Mouse (Mus musculus) T-helper 1 cell (primary cell): ENCODE measurements around the gene Txk.

ENCODE experiments used
- in situ Hi-C: fragments of 300-600 bp; cut with MboI, MseI; formaldehyde crosslinking; loops from one replicate; pipeline ENCODE4 v1.15.1; 2025; ENCODE audit warnings: high pct_unique_total_duplicates

Gene Txk

DNA sequence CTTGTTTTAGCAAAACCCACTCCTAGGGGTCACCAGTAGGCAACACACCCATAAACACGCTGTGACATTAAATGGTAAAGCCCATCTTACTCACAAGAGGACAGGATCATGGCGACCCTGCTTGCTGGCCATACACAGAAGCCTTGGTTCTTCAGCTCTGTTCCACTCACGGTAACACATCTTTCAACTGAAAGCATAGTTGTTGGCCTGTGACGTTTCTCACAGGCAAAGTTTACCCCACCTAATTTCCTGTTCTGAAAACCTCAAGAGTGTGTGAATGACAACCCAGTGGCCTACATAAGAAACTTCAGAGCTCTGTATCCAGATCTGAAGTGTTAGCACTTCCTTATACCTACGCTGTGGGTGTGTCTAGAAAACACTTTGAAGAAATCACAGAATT is at the start of gene Txk:
Gene Txk, minus strand, starts transcription at position 193 of the 400 bp plus-strand sequence.
- in situ Hi-C loops: no loop called here

DNA sequence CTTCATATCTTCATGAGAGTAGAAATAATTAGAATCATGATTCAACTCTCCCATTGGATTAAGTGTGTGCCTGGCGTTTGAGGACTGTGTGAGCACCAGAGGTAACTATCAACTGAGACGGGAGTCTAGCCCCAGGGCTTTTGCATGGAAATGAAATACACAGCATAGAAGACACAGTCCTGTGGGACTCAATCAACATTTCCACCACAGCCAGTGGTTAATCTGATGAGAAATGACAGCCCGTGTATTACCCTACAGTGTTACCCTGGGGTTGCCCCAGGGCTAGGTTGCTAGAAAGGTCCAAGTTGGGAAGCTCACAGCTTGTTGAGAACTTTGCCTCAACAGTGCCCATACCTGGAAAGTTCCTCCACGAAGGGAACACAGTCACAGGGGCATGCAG is 46.0 kb upstream of the Txk start:
- in situ Hi-C loops: no loop called here

DNA sequence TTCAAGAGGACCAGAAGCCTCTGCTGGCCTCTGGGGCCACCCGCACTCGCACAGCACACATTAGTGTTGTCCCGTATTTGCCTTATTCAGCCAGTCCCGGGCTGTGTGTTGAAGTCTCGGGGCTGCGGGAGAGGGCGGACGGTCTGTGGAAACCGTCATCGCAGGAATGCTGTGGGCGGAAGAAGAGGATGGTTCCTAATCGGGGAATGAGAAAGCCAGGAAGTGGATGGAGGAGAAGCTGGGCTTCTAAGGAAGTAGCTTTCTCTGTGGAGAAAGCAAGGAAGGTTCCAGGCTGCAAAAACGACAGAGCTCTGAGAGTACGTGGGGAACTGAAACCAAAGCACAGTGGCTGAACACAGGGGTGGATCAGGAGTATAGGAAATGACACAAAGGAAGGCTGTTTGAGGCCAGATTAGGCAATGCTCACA is 43.6 kb upstream of the Txk start:
- in situ Hi-C loops: no loop called here

DNA sequence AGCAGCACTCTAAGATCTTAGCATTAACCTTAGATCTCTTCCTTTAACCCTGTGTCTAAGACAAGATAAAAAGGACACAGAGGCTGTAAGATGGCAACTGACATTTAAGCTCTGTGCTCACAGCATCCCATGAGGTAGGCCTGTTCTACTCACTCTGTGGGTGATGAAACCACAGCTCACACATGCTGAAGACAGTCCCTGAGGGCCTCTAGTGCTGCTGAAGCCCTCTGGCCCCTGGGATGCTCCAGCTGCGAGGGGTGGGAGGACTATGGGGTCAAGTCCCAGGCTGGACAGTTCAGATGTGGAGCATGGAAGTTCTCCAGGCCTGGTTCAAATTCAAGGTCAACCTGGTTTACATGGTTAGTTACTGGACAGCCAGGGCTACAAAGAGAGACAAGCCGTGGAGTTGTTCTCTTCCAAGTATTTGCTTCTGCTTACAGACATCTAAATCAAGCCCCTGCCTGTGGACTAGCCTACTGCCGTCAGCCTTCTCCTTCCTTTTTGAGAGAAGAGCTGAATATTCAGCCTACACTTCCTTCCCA is 40.8 kb upstream of the Txk start:
- in situ Hi-C loops: no loop called here

DNA sequence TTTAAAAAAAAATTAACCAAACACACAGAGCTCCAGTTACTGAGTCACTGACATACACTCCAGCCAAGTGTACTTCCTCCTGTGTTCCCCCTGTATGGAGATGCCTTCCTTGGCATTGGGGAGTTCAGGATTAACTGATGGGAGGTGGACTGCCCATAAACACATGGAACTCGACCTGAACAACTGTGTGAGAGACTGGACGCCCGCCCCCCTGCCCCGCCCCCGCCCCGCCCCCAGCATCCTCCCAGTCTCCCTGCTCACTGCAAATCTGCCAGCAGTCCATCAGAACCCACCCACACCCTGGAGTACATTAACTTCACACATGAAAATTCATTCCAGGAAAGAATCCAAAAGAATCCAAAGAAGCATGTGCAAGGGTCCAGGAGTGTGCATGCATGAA is 39.2 kb upstream of the Txk start:
- in situ Hi-C loops: no loop called here

DNA sequence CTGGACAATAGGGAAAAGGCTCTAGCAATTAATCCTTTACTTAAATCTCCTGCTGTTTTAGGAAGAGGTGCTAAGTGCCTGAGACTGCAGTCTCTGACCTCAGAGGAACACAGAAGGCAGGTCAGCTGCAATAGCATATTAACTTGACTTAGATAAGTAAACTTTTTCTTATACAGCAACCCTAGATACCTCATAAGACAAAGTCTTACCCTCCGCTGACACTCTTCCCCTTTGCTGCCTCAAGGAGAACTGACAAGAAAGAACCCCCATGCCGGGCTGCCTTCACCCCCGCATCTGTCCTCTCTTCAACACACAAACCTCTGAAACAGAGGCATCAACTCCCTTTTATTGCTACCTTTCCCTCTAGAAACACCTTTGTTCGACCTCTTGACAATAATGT is 38.8 kb upstream of the Txk start:
- in situ Hi-C loops: no loop called here

DNA sequence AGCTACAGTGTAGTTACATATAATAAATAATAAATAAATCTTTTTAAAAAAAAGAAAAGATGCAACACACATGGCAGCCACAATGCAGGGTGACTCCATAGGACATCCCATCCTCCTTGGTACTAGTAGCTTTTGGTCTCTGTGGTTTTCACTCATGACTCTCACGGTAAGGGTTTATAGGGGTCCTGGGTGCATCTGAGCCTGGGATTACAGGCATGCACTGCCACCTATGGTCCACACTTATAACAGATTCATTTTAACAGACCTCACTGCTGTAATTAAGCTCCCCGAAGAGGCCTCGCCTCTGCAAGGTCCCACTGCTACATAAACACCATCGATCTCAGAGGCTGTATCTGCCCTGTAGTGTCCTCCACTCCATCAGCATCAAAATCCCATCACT is 32.9 kb upstream of the Txk start:
- in situ Hi-C loops: no loop called here

DNA sequence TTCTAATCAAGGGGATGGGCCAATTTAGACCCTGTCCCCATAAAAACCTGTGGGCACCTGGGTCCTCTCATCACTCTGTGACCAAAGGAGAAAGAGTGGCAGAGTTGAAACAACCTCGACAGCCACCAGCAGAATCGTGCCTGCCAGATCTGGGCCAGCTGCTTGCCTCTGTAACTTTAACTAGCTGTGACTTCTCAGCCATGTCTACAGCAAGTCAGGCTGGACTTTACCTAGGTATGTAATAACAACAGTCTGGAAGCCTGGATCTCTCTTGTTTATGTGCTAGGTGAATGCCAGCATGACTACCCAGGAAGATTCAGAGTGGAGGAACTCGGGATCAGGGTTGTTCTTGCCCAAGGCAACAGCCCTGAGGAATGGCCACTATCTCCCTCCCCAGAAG is 32.1 kb upstream of the Txk start:
- in situ Hi-C loops: no loop called here

DNA sequence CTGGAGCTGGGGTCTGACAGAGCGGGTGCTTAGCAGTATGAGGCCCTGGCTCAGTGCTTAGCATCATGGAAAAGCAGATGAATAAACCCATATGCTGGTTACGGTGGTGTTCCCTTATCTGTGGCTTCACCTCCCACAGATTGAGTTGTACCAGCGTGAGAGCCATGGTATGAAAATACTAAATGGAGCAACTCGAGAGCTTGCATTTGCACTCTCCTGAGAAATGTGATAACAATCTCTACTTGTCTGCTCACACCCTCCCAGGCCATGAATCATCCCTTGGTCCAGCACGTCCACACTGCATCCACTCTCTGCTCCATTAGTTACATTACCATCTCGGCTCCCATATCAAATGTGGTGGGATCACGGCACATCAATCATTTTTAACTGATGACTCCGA is 31.4 kb upstream of the Txk start:
- in situ Hi-C loops: no loop called here

DNA sequence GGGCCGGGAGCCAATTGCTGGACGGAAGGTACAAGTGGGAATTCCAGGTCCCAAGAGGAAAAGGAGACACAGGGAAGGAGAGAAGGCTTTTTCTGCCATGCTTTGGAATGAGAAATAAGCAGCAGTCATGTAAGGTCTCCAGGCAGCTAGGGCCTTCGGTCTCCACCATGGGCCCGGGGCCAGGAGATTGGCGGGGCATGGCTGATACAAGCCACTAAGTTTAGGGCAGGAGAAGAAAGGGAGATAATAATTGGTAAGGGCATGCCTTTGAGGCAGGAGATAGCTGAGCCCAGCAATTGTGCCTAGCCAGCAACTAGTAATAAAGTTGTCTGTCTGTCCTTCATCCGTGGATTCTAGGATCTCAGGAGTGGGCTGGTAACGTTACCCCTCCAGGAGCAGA is 30.5 kb upstream of the Txk start:
- in situ Hi-C loops: no loop called here

DNA sequence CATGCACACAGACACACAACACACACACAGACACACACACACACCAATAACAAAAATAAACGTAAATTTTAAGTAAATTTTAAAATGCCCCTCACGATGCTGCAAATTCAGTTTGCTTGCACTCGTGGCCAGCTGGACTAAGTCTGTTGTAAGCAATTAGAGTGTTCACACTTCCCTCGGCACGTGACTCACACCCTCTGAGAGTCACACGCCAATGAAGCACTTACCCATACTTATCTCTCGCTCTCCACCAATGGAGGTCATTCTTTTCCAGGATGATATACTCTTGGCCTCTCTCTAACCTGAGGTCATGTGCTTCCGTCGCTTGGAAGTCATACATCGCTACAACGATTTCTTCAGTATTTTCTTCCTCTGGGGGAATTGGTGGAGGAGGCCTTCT is 29.2 kb upstream of the Txk start:
- in situ Hi-C loops: no loop called here

DNA sequence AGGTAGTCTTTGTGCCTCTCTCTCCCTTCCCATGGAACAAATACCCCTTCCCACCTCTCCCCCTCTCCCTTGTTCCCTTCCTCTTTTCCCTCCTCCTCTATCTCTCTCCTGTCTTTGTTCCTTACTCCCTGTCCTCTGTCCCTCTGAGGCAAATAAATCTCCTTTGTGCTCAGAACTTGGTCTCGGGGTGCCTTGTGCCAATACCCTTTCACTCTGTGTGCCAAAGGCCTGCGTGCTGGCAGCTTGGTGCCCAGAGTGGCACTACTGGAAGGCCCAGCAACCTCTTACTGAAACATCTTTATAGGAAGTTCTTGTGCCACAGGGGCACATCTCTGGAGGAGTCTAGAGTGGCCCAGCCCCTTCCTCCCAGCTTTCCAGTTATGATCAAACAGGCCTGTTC is 24.0 kb upstream of the Txk start:
- in situ Hi-C loops: no loop called here

DNA sequence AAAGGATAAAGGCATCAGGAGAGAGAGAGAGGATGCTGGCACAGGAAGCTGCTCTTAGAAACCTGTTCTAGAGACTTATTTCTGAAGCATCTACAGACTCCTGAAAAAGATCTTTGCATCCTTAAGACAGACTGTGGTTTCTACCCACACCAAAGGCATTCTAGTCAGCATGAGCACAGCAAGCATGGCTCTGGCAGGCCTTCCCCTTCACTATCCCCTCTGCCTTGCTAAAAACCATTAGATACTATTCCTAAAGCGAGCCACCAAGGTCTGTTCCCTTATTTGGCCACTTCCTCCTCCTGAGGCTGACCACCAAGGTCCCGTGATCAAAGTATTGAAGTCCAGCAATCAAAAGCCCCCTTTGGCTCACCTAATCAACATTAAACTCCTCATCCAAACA is 23.6 kb upstream of the Txk start:
- in situ Hi-C loops: no loop called here

DNA sequence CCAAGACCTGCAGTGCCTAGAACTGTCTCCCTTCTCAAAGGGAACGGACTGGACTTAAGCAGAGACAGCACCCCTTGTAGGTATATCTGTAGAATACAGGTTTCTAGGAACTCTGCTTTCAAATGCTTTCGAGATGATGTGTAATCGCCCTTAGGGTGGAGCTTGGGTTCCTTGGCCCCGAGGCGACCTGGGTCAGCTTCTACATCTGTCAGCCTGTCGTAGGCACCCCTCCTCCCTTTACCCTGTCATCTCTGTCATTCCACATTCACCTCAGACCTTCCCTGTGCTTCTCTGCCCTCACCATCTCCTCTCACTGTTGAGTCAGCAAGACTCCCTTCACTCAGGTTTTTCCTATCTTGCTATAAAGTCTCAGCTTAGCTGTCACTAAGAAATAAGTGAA is 17.3 kb upstream of the Txk start:
- in situ Hi-C loops: no loop called here

DNA sequence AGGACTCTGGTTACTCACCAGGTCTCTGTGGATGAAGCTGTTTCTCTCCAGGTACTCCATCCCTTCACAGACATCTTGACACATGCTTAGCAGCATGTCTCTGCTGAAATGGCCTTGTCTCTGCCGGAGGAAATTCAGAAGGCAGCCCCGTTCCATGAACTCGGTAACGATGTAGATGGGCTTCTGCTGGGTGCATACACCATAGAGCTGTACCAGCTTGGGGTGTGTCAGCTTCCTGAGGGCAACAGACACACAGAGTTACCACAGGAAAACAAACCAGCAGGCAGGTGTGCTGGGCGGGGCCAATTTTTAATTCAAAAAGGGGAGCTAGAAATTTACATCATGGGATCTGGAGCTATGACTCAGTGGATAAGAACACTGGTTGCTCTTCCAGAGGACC is 11.0 kb upstream of the Txk start:
- in situ Hi-C loops: no loop called here

DNA sequence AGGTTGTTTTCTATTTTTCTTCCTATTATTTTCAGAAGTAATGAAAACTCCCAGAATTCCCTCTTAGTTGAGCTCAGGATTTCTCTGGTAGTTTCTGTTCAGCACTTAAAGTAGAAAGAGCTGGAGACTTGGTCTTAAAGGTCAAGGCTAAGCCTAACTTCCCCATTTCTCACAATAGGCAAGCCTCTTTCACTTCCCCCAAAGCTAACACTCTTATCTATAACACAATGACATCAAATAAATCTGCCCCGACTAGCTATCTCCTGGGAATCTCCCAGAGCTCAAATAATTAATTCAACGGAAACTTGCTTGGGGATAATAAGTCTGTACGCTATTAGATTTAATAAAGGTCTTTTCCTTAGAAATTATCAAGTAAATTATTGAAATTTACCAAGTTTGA is 10.4 kb upstream of the Txk start:
- in situ Hi-C loops: no loop called here

DNA sequence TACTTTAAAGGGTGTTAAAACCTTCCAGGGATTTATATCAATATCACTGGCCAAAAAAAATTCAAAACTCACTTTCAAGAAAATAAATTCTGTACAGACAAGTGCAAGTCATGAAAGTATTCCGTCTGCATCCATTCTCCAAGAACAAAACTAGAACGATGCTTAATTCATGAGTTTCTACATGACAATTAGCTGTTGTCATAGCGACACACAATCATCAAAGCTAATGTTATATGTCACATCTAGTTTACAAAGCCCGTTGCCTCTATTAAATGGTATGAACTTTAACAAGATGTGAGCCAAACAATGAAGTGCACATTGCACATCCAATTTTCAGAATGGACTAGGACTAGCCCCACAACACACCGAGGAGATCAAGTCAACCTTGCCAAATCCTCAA is 9.2 kb upstream of the Txk start:
- in situ Hi-C loops: no loop called here

DNA sequence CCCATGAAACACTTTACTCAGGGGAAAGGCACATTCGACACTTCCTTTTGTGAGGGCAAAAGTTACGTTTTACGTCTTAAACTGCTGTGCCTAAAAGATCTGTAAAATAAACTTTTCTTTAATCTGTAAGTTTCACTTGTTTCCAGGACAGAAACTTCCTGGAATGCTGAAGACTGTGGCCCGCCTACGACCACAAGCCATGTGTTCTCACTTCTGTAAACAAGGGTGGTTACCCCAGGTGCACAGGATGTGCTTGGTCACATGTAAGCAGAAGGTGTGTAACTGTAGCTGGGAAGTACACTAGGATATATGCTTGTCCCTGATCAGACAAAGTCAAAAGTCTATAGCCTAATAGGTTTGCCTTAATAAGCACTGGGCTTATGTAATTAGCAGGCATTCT is 8.7 kb upstream of the Txk start:
- in situ Hi-C loops: no loop called here

DNA sequence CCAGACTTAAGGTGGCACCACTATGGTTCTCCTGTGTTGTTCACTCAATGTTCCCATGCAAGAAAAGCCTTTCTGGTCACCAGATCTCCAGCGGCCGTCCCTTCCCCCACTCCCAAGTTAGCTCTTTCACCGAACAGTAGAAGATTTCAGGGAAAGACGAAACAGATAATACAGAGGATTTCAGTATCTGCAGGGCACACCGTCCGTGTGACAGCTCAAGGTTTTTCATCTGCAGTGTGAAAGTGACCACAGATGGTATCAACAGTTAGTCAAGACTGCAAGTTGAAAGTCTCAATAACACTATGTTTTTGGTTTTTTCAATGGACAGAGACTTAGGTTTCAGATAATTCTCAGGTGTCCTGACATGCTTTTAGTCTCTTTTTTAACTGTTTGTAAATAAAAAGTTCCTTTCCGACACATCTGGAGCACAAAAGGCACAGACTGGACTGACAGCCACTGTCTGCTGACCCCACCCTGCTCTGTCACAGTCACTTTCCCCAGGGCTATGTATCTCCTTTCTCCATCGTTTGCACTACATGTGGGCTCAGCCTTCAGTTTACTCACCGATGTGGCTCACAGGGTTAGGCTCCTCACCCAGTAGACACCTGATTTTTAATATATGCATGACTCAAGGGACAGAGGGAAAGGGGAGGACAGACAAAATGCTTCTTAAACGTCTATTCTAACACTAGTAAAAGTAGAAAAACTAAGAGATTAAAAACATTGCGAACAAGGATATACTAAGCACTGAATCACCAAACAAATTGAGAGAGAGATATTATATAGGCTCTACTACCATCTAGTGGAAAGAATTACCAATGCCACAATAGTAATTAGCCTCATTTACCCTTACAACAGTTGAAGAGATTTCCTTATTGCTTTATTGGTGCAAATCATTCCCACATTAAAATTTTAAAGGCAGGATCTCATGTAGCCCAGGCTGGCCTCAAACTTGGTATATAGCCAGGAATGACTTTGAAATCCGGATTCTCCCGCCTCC is 6.6 kb upstream of the Txk start:
- in situ Hi-C loops: no loop called here

DNA sequence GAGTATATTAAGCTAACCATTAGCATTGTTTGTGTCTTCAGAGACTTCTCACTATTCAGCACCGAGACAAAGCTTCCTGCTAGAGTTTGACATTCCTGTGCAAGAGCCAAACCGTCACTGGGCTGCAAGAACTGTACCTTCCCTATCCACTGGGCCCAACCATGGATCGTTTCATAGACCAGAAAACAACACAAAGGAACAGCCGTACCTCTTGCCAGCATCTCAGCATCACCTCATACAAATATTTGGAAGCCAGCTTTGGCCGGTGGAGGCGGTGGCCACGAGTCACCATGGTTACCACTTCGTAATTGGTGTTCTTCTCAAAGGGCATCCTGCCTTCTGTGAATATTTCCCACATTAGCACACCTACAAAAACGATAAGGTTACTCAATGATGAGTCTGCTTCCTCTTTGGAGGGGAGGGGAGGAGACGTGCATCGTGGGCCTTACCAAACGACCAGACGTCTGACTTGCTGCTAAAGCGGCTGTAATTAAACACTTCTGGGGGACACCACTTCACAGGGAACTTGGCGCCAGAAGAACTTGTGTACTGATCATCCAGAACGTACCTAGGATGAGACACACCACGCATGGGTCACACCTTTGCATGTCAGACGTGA is 4.7 kb upstream of the Txk start:
- in situ Hi-C loops: no loop called here

DNA sequence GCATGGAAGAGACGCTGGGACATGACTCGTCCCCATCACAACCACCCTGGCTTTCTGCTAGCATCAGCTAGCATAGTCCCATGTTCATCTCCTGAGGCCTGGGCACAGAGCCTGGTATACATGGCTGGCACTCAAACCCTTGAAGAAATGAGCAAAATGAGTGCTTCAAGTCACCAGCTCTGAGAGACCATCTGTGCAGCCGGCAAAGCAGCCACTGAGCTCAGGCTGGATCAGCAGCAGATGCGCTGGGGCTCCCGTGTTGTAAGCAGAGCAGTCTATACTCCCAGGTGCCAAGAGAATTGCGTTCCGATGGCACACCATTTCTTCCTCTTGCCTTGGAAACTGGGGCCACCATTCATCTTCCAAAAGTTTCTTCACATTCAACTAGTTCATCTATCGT is 3.4 kb upstream of the Txk start:
- in situ Hi-C loops: no loop called here

DNA sequence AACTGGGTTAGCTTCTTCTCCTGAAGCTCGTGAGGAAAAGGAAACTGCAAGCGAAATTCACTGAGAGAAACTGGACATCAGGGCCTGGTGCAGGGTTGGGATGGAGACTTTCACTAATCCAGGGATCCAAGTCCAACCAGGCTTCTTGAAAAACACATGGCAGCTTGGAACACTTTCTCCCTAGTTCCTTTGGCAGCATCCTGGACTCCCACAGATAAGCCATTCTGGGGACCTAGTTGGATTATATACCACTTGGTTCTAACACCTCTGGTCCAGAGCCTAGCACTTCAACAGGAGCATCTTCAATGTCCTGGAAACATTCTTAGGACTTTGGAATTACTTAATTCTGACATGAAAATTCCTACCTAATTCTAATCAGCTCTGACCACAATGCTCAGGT is 2.5 kb upstream of the Txk start:
- in situ Hi-C loops: no loop called here
